Comparison of ENCODE assay signal across 8 mouse cellular contexts in the genomic region with DNA sequence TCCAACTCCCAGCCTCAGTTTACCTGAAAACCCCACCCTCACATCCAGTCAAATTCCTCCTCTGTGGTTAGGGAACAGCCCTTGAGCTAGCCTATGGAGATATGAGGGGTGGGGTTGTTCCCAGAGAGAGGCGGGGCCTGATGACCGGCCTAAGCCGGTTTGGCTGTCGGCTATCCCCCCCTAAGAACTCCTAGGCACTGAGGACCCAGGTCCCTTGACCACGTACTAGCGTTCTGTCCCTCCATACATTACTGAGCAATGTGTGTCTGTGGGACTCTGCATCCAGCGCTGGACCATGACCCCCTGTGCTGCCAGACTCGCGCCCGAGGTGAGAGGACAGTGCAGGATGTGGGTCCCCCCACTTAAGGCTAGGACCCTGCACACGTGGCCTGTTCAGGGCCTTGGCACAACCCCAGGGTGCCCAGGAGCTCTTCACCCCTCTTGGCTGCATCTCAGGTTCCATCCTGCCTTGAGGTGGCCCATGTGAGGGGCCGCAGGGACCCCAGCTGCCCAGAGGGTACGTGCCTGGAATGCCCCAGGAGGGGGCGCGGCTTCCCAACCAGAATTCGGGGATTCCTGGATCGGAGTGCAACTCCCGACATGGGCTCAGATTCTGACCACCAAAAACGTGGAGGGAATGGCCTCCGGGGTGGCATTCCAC. TPM values are rescaled to one million over a fixed set of nuclear protein-coding genes. Genes with fewer than 3 reads are reported as not detected.
DNase-seq lines count a peak whose midpoint lies in the region; ATAC-seq and TF ChIP-seq lines count a peak whose summit lies in the region.

No protein-coding gene starts in this region.

- intact Hi-C loops in gastrocnemius, adult 2 months (cut with DNase I): no loop called here

- peak overlapping the region; percentile 50 for H3K4me3 ChIP-seq in gastrocnemius, adult 2 months
- peak overlapping the region; percentile 49 for H3K4me3 ChIP-seq in hindbrain, embryonic 10.5 days
- peak overlapping the region; percentile 24 for H3K4me3 ChIP-seq in liver, postnatal 0 days (ENCODE audit: low read depth, low read length)

- peaks cover 11% of the 10 kb centered on the region; the same call in 1 of the 2 replicates for H3K36me3 ChIP-seq in hindbrain, embryonic 10.5 days
- H3K36me3 ChIP-seq in liver, postnatal 0 days (replicated peaks; ENCODE audit: insufficient read depth, low read length): peaks cover 23% of the 10 kb centered on the region

- peaks cover 36% of the 10 kb centered on the region for H3K4me1 ChIP-seq in hindbrain, embryonic 10.5 days (replicated peaks)
- peaks cover 36% of the 10 kb centered on the region for H3K4me1 ChIP-seq in liver, postnatal 0 days (ENCODE audit: insufficient read depth)

- peak; percentile 6; the same call in 1 of the 2 replicates for TF ChIP-seq CTCF in gastrocnemius, adult 2 months (IDR thresholded peaks at IDR 0.05)
- TF ChIP-seq CTCF in liver, postnatal 0 days (IDR thresholded peaks at IDR 0.05; ENCODE audit: low read depth): 0 out of 2 replicates have a peak, but pooled peaks have one; percentile 7

- H3K27ac ChIP-seq in gastrocnemius, adult 2 months: peak overlapping the region; percentile 69
- H3K27ac ChIP-seq in hindbrain, embryonic 10.5 days: peak overlapping the region; percentile 86
- peak overlapping the region; percentile 94 for H3K27ac ChIP-seq in liver, postnatal 0 days (ENCODE audit: low read depth)

- TF ChIP-seq EP300 in liver, postnatal 0 days (IDR thresholded peaks at IDR 0.05; ENCODE audit: low read depth): no peak

- H3K27me3 ChIP-seq in hindbrain, embryonic 10.5 days (ENCODE audit: insufficient read depth, poor library complexity, severe bottlenecking): peaks cover 63% of the 10 kb centered on the region
- peaks cover 4% of the 10 kb centered on the region; the same call in 1 of the 2 replicates for H3K27me3 ChIP-seq in liver, postnatal 0 days (ENCODE audit: insufficient read depth, low read length)

- no peak for ATAC-seq in liver, postnatal 0 days
- ATAC-seq in activated CD4-positive, CD25-positive, alpha-beta regulatory T cell, adult 4 months: no peak

- 5% methylated on average over 20 of the region's 20 CpGs for WGBS in hindbrain, embryonic 10.5 days
- WGBS in liver, postnatal 0 days (ENCODE audit: insufficient replicate concordance): 50% methylated on average over 20 of the region's 20 CpGs

- peak overlapping the region; percentile 63 for H3K4me2 ChIP-seq in liver, postnatal 0 days (ENCODE audit: low read depth, low read length)

- H3K9me3 ChIP-seq in hindbrain, embryonic 10.5 days: no peaks in the 10 kb centered on the region
- no peaks in the 10 kb centered on the region for H3K9me3 ChIP-seq in liver, postnatal 0 days (ENCODE audit: low read length)

- DNase-seq in gastrocnemius, adult 2 months: no peak
- no peak for DNase-seq in gastrocnemius, postnatal 10 days
- DNase-seq in embryo, embryonic 10 days (ENCODE audit: low spot score): peak; percentile 73
- peak; percentile 58 for DNase-seq in hindbrain, embryonic 10.5 days (ENCODE audit: low spot score)
- no peak for DNase-seq in liver, postnatal 0 days
- DNase-seq in B cell, adult 2 months: no peak
- no peak for DNase-seq in cerebellum, adult 9-11 months

- H3K9ac ChIP-seq in liver, postnatal 0 days (replicated peaks): no peak overlapping the region

RNA-seq across cellular contexts. Expression of a gene that starts 3.1 kb away (rescaled TPM):
- 1 to 10 TPM in 1 of 2 experiments, under 1 TPM in 1; 0.97 to 1.4 TPM for total RNA-seq in gastrocnemius, adult 2 months (2021)
- total RNA-seq in gastrocnemius, postnatal 10 days (2021): 1 to 10 TPM; 2.0 to 3.5 TPM
- polyA plus RNA-seq in hindbrain, embryonic 10.5 days (2016; fragmentation: Nextera tagmentation; extraction: Ambion mirVana): 8.4 and 9.0 TPM in 2 replicates
- 12.1 and 14.2 TPM in 2 replicates for polyA plus RNA-seq in liver, postnatal 0 days (2015; fragmentation: Nextera tagmentation; extraction: Ambion mirVana)
- 100 to 1,000 TPM; 196 to 326 TPM for polyA plus RNA-seq in activated CD4-positive, CD25-positive, alpha-beta regulatory T cell, adult 4 months (2017; shearing (Covaris generic))

RNA-seq across cellular contexts. Expression of a gene that starts 20.0 kb away (rescaled TPM):
- 10 to 100 TPM; 42.0 to 50.9 TPM for total RNA-seq in gastrocnemius, adult 2 months (2021)
- 10 to 100 TPM; 62.1 to 62.7 TPM for total RNA-seq in gastrocnemius, postnatal 10 days (2021)
- polyA plus RNA-seq in hindbrain, embryonic 10.5 days (2016; fragmentation: Nextera tagmentation; extraction: Ambion mirVana): 261 and 268 TPM in 2 replicates
- 57.0 and 58.3 TPM in 2 replicates for polyA plus RNA-seq in liver, postnatal 0 days (2015; fragmentation: Nextera tagmentation; extraction: Ambion mirVana)
- polyA plus RNA-seq in activated CD4-positive, CD25-positive, alpha-beta regulatory T cell, adult 4 months (2017; shearing (Covaris generic)): 100 to 1,000 TPM; 174 to 175 TPM

RNA-seq across cellular contexts. Expression of a gene that starts 23.3 kb away (rescaled TPM):
- 1 to 10 TPM; 6.7 to 7.2 TPM for total RNA-seq in gastrocnemius, adult 2 months (2021)
- 1 to 10 TPM; 3.2 to 4.2 TPM for total RNA-seq in gastrocnemius, postnatal 10 days (2021)
- polyA plus RNA-seq in hindbrain, embryonic 10.5 days (2016; fragmentation: Nextera tagmentation; extraction: Ambion mirVana): 4.4 and 6.0 TPM in 2 replicates
- polyA plus RNA-seq in liver, postnatal 0 days (2015; fragmentation: Nextera tagmentation; extraction: Ambion mirVana): 2.5 and 3.1 TPM in 2 replicates
- polyA plus RNA-seq in activated CD4-positive, CD25-positive, alpha-beta regulatory T cell, adult 4 months (2017; shearing (Covaris generic)): 10 to 100 TPM; 13.2 to 17.0 TPM

RNA-seq across cellular contexts. Expression of a gene that starts 27.4 kb away (rescaled TPM):
- total RNA-seq in gastrocnemius, adult 2 months (2021): 100 to 1,000 TPM; 552 to 603 TPM
- 100 to 1,000 TPM; 380 to 398 TPM for total RNA-seq in gastrocnemius, postnatal 10 days (2021)
- 681 and 705 TPM in 2 replicates for polyA plus RNA-seq in hindbrain, embryonic 10.5 days (2016; fragmentation: Nextera tagmentation; extraction: Ambion mirVana)
- polyA plus RNA-seq in liver, postnatal 0 days (2015; fragmentation: Nextera tagmentation; extraction: Ambion mirVana): 537 and 560 TPM in 2 replicates
- 100 to 1,000 TPM; 346 to 370 TPM for polyA plus RNA-seq in activated CD4-positive, CD25-positive, alpha-beta regulatory T cell, adult 4 months (2017; shearing (Covaris generic))

RNA-seq across cellular contexts. Expression of a gene that starts 31.2 kb away (rescaled TPM):
- total RNA-seq in gastrocnemius, adult 2 months (2021): 1 to 10 TPM; 3.9 to 9.7 TPM
- total RNA-seq in gastrocnemius, postnatal 10 days (2021): 10 to 100 TPM; 26.1 to 38.6 TPM
- 201 and 223 TPM in 2 replicates for polyA plus RNA-seq in hindbrain, embryonic 10.5 days (2016; fragmentation: Nextera tagmentation; extraction: Ambion mirVana)
- 40.7 and 42.8 TPM in 2 replicates for polyA plus RNA-seq in liver, postnatal 0 days (2015; fragmentation: Nextera tagmentation; extraction: Ambion mirVana)
- 100 to 1,000 TPM; 828 to 877 TPM for polyA plus RNA-seq in activated CD4-positive, CD25-positive, alpha-beta regulatory T cell, adult 4 months (2017; shearing (Covaris generic))

Comparison
In these comparisons a context has a peak if more than half of its experiments do, and no peak if none do; other contexts are left out.
1. DNase-seq: peak in embryo, embryonic 10 days (single experiment) and hindbrain, embryonic 10.5 days (single experiment); none in gastrocnemius, adult 2 months (single experiment), gastrocnemius, postnatal 10 days (single experiment), liver, postnatal 0 days (single experiment), B cell, adult 2 months (0 of 2) and cerebellum, adult 9-11 months (single experiment).
2. RNA of a gene that starts 3.1 kb away (polyA plus RNA-seq): 196 to 326 TPM in activated CD4-positive, CD25-positive, alpha-beta regulatory T cell, adult 4 months; 12.1 to 14.2 TPM in liver, postnatal 0 days and 8.4 to 9.0 TPM in hindbrain, embryonic 10.5 days; every median in the first group is over 10 times any median in the second.
3. Peak in every context shown above with its lines, with median percentiles within 50 percentile points of each other: H3K27ac ChIP-seq and H3K4me3 ChIP-seq.